ENCODE assay signal across 19 mouse cellular contexts in genomic region chr1:165215831-165216230, GRCm38 (mm10). TPM values are rescaled to one million over a fixed set of nuclear protein-coding genes. Genes with fewer than 3 reads are reported as not detected.
"Had no signal": no experiment of that assay in that cellular context is flagged by ENCODE, and none has a peak within 500 bp of the region (broad histone marks: within the 10 kb centered on the region; RNA-seq: fewer than 3 reads in every experiment).

No protein-coding gene starts in this region.

- H3K4me3 ChIP-seq: kidney, embryonic 15.5 days; limb, embryonic 13.5 days; midbrain, embryonic 15.5 days; neural tube, embryonic 12.5 days had no signal

- H3K27me3 ChIP-seq: kidney, embryonic 15.5 days; limb, embryonic 13.5 days; midbrain, embryonic 15.5 days; neural tube, embryonic 12.5 days had no signal

- H3K9me3 ChIP-seq: kidney, embryonic 15.5 days; limb, embryonic 13.5 days; midbrain, embryonic 15.5 days; neural tube, embryonic 12.5 days had no signal

- H3K4me1 ChIP-seq: kidney, embryonic 15.5 days; limb, embryonic 13.5 days; midbrain, embryonic 15.5 days; neural tube, embryonic 12.5 days had no signal

- H3K27ac ChIP-seq: kidney, embryonic 15.5 days; limb, embryonic 13.5 days; liver, embryonic 14.5 days; midbrain, embryonic 15.5 days; neural tube, embryonic 12.5 days had no signal

- ATAC-seq: midbrain, embryonic 15.5 days had no signal

- DNase-seq: kidney, adult 2 months; kidney, postnatal 14 days; left cerebral cortex, postnatal 4 days; lung, adult 18-20 months; thymus, adult 18-20 months had no signal

RNA-seq across cellular contexts. Expression of gene Tbx19, which starts 55.3 kb away (rescaled TPM):
- total RNA-seq: layer of hippocampus, adult 8-10 months; layer of hippocampus, postnatal 25 days; left cerebral cortex, adult 8-10 months; left cerebral cortex, postnatal 4 days; liver, adult 2 months; monocyte, adult 5-6 weeks; neutrophil, adult 5-6 weeks had no signal
- polyA plus RNA-seq: kidney, adult 2 months; large intestine, adult 2 months; limb, embryonic 13.5 days; liver, adult 2 months; midbrain, embryonic 11.5 days; neural tube, embryonic 12.5 days; stomach, embryonic 16.5 days had no signal
